Mouse (Mus musculus): ENCODE data around the gene Sec23b. TPM values are rescaled to one million over a fixed set of nuclear protein-coding genes. Genes with fewer than 3 reads are reported as not detected.
"Not testable (repeated sequence)": the region's sequence is repeated elsewhere in the genome, so short reads cannot be mapped to it uniquely, and the experiment has no call there.

The Sec23b gene
- polyA plus RNA-seq, 1 experiment from 2014 or later, result 75.2 TPM

DNA sequence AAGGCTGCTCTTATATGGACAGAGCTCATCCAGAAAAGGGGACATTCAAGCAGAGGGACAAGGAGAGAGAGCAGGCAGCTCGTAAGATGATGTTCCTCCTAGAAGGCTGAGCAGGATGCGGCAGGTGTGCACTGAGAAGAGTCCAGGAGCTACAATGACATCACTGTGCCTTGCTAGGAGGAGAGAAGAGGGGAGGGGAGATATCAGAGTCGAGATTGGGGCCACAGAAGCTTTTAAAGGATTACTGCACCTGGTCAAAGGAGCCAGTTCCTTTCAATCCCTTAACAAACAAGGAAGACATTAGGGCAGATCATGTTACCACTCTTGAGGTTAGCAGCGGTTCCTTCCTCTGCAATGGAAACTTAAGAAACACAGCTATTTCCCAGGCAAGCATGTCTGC lies 8.5 kb upstream of the Sec23b start:
- Histone ChIP-seq H3K27me3 (no peaks in the 10 kb centered on the region), H3K9me3 (no peaks in the 10 kb centered on the region), H3K4me3 (no peak overlapping the region), H3K27ac (replicated peaks) (no peak overlapping the region), H3K9ac (no peak overlapping the region), H3K4me1 (replicated peaks) (peaks cover 10% of the 10 kb centered on the region), H3K4me2 (no peak overlapping the region), H3K36me3 (peaks cover 60% of the 10 kb centered on the region)
- WGBS, result 82% methylated on average over 4 of the region's 4 CpGs
- no peak for ATAC-seq (ENCODE audit: low read depth)

- ATAC-seq (ENCODE audit: low read depth), result peak; percentile 98
- Histone ChIP-seq H3K4me2 (peak within 1 kb of the TSS; percentile 66), H3K9me3 (no peaks in the 10 kb centered on the region), H3K4me1 (replicated peaks) (peaks cover 15% of the 10 kb centered on the region), H3K9ac (peak within 1 kb of the TSS; percentile 88), H3K4me3 (peak within 1 kb of the TSS; percentile 80), H3K36me3 (peaks cover 31% of the 10 kb centered on the region), H3K27ac (replicated peaks) (peak within 1 kb of the TSS; percentile 86), H3K27me3 (no peaks in the 10 kb centered on the region)
- 0% methylated on average over 17 of the region's 17 CpGs for WGBS
Measured at GRCm38 (mm10) chr2:144550529-144550928, 5.5 kb upstream of the Sec23b start, which contains the start of gene Rbbp9. TSS of gene Rbbp9 (minus strand) at chr2:144550869.

DNA sequence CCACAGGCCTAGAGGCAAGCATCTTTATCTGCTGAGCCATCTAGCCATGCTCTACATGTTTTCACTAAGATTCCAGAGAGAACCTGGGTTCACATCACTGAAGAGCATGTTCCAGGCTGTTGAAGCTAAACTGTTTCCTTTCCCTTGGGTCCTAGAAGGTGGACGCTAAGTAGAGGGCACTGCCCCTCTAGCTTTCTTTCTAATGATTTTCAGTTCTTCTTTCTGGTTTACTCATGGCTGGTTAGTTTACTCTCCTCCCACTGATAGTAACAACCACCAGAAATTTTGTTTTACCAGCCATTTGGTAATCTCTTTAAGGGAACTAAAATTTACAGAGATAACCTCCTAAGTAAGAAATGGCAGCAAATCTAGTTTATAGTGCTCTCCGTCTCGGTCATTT lies 2.1 kb upstream of the Sec23b start:
- Histone ChIP-seq H3K4me1 (replicated peaks) (peaks cover 28% of the 10 kb centered on the region), H3K36me3 (no peaks in the 10 kb centered on the region), H3K9me3 (no peaks in the 10 kb centered on the region), H3K4me2 (no peak overlapping the region), H3K9ac (no peak overlapping the region), H3K27ac (replicated peaks) (no peak overlapping the region), H3K4me3 (no peak overlapping the region), H3K27me3 (no peaks in the 10 kb centered on the region)
- ATAC-seq (ENCODE audit: low read depth), result no peak
- 90% methylated on average over 3 of the region's 3 CpGs for WGBS

- Histone ChIP-seq H3K9me3 (no peaks in the 10 kb centered on the region), H3K36me3 (peaks cover 12% of the 10 kb centered on the region), H3K4me1 (replicated peaks) (peaks cover 18% of the 10 kb centered on the region), H3K9ac (peak overlapping the region; percentile 77), H3K4me3 (peak overlapping the region; percentile 78), H3K27me3 (no peaks in the 10 kb centered on the region), H3K27ac (replicated peaks) (peak overlapping the region; percentile 87), H3K4me2 (peak overlapping the region; percentile 69)
- peak; percentile 2; the same call in 1 of the 2 replicates for ATAC-seq (ENCODE audit: low read depth)
- 2% methylated on average over 14 of the region's 14 CpGs for WGBS
Measured at GRCm38 (mm10) chr2:144555286-144555819, 676 bp upstream of the Sec23b start.

GRCm38 (mm10) chr2:144588723-144589122 lies 32.7 kb downstream of the Sec23b start:
- no peak overlapping the region for H3K27ac ChIP-seq (replicated peaks)
- no peak overlapping the region for H3K4me3 ChIP-seq
- no peak overlapping the region for H3K4me2 ChIP-seq
- no peaks in the 10 kb centered on the region for H3K9me3 ChIP-seq
- 84% methylated on average over 4 of the region's 4 CpGs for WGBS
- H3K27me3 ChIP-seq, result no peaks in the 10 kb centered on the region
- ATAC-seq (ENCODE audit: low read depth), result no peak
- no peaks in the 10 kb centered on the region for H3K4me1 ChIP-seq (replicated peaks)
- no peak overlapping the region for H3K9ac ChIP-seq
- peaks cover 58% of the 10 kb centered on the region for H3K36me3 ChIP-seq

DNA sequence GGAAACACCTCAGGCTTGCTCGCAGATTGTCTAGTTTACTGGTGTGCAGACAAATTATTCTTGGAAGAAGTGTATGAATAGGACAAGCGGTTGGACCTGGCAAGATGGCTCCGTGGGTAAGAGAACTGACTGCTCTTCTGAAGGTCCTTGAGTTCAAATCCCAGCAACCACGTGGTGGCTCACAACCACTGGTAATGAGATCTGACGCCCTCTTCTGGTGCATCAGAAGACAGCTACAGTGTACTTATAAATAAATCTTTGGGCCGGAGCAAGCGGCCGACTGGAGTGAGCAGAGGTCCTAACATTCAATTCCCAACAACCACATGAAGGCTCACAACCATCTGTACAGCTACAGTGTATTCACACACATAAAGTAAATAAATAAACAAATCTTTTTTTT lies 37.0 kb downstream of the Sec23b start:
- H3K27me3 ChIP-seq; H3K9ac ChIP-seq; H3K4me1 ChIP-seq (replicated peaks); H3K4me2 ChIP-seq; H3K27ac ChIP-seq (replicated peaks); ATAC-seq (ENCODE audit: low read depth); H3K4me3 ChIP-seq; H3K9me3 ChIP-seq: not testable (repeated sequence)
- 67% methylated on average over 8 of the region's 8 CpGs for WGBS
- peaks cover 17% of the 10 kb centered on the region for H3K36me3 ChIP-seq

DNA sequence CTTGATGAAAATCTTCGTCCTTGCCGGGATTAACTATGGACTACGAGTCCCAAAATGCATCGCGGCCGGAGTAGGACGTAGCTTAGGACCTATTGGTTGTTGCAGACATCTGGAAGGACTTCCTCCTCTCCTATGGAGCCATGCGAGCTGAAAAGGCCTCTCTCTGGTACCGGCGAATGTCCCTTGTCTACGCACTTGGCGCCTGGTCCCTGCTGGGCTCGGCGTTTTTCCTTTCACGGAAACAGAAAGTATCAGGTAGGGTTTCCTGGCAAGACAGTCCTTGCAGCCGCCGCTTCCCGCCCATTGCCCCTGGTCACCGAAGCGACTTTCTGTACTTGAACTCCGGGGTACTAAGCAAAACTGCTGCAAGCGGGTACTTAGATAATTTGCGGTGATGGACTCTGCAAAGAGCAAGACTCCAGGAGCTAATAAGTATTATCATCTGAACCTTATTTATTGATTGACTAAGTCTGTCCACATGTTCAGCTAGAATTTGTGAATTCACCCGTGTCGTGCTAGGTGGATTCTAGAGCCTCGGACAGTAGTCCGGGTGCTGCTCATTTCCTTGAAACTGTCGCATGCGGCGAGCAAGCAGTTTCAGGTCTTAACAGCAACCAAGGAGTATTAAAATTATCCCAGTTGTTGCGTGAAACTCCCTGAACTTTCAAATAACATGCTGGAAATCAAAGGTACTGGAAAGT lies 38.1 kb downstream of the Sec23b start, which contains the start of gene Smim26:
Smim26 (plus strand) TSS at position 104 of the 701 bp plus-strand sequence.
- WGBS, result 2% methylated on average over 31 of the region's 31 CpGs
- Histone ChIP-seq H3K4me1 (replicated peaks) (peaks cover 7% of the 10 kb centered on the region), H3K27ac (replicated peaks) (peak within 1 kb of the TSS; percentile 59; the same call in 1 of the 2 replicates), H3K4me2 (peak within 1 kb of the TSS; percentile 72), H3K4me3 (peak within 1 kb of the TSS; percentile 56), H3K36me3 (peaks cover 7% of the 10 kb centered on the region; the same call in 1 of the 2 replicates), H3K9ac (peak within 1 kb of the TSS; percentile 73), H3K27me3 (no peaks in the 10 kb centered on the region), H3K9me3 (no peaks in the 10 kb centered on the region)
- ATAC-seq (ENCODE audit: low read depth), result peak; percentile 97

GRCm38 (mm10) chr2:144598006-144598405 lies 42.0 kb downstream of the Sec23b start:
- Histone ChIP-seq H3K4me2 (no peak overlapping the region), H3K27me3 (no peaks in the 10 kb centered on the region), H3K4me1 (replicated peaks) (peaks cover 16% of the 10 kb centered on the region), H3K4me3 (no peak overlapping the region), H3K27ac (replicated peaks) (no peak overlapping the region), H3K9me3 (no peaks in the 10 kb centered on the region), H3K36me3 (no peaks in the 10 kb centered on the region), H3K9ac (no peak overlapping the region)
- 68% methylated on average over 2 of the region's 2 CpGs for WGBS
- no peak for ATAC-seq (ENCODE audit: low read depth)

DNA sequence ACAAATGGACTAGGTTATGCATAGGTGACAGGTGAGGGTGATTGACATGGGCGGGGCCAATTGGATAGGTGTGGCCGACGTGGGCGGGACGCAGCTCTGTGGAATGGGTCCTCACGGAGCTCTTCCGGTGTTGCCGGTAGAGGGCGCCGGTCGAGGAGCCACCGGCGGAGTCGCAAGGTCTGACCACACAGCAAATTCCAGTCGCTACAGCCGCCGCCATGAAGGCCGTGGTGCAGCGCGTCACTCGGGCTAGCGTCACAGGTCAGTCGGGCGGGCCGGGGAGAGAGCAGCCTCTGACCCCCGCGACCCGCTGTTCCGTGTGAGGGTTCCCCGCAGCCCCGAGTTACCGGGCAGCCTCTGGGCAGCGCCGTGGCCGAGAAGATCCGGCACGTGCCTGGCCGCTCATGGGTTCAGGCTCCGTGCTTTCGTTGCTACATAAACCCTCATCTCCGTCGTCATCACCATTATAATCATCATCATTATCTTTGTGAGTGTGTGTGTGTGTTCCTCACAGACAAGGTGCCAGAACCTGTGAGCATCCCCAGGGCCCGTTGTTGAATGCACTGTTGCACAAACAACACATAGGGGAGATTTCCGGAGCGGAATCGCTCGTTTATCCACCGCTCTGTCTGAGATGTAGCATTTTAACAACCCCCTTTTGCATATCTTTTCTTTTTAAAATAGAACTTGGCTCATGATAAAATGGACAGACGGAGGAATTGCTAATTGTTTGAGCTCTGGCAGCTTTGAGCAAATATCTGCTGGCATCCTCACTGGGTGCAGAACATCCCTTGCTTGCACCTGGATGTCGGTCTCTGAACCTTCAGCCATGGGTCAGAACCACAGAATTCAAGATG lies 44.0 kb downstream of the Sec23b start, which contains the start of gene Dtd1:
Dtd1 (plus strand) TSS at position 67 of the 857 bp plus-strand sequence.
- peak; percentile 92 for ATAC-seq (ENCODE audit: low read depth)
- Histone ChIP-seq H3K27me3 (no peaks in the 10 kb centered on the region), H3K4me2 (peak within 1 kb of the TSS; percentile 68), H3K4me3 (peak within 1 kb of the TSS; percentile 69), H3K9me3 (no peaks in the 10 kb centered on the region), H3K36me3 (no peaks in the 10 kb centered on the region), H3K27ac (replicated peaks) (peak within 1 kb of the TSS; percentile 84), H3K9ac (peak within 1 kb of the TSS; percentile 89), H3K4me1 (replicated peaks) (peaks cover 9% of the 10 kb centered on the region; the same call in 1 of the 2 replicates)
- WGBS, result 2% methylated on average over 50 of the region's 50 CpGs

DNA sequence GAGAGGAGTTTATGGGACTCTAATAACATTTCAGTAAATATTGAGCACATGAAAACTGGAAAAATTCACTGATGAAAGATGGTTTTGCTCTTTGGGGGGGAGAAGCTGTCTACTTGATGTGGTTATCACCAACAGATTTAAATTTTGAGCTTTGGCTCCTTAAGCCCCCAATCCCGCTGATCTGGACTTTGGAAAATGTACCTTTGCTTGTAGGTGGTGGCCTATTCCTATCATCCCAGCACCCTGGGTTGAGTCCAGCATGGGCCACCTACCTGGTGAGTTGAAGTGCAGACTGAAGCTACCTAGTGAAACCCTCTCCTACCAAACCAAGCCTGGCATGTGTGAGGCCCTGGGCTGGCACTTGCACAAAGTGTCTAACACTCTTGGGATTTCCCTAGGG lies 45.5 kb downstream of the Sec23b start:
- Histone ChIP-seq H3K27me3 (no peaks in the 10 kb centered on the region), H3K9me3 (no peaks in the 10 kb centered on the region), H3K9ac (no peak overlapping the region), H3K27ac (replicated peaks) (no peak overlapping the region), H3K4me1 (replicated peaks) (peaks cover 9% of the 10 kb centered on the region; the same call in 1 of the 2 replicates), H3K36me3 (peaks cover 8% of the 10 kb centered on the region; the same call in 1 of the 2 replicates), H3K4me2 (no peak overlapping the region), H3K4me3 (no peak overlapping the region)
- ATAC-seq (ENCODE audit: low read depth), result no peak
- 100% methylated on average over 1 of the region's 1 CpGs for WGBS

DNA sequence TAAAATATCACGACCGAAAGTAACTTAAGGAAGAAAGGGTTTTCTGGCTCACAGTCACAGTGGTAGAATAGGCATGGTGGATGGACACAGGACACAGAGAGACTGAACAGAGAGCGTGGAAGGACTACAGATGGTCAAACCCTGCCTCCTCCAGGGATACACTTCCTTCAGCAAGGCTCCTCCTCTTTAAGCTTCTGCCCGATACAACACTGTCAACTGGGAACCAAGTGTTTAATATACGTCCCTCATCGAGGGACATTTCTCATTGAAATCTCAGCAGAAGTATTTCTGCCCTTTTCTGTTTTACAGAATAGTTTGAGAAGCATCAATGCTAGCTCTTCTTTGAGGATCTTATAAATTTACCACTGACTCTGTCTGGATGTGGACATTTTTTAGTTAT lies 57.9 kb downstream of the Sec23b start:
- Histone ChIP-seq H3K27ac (replicated peaks) (no peak overlapping the region), H3K27me3 (no peaks in the 10 kb centered on the region), H3K9ac (no peak overlapping the region), H3K36me3 (no peaks in the 10 kb centered on the region), H3K4me1 (replicated peaks) (no peaks in the 10 kb centered on the region), H3K4me3 (no peak overlapping the region), H3K4me2 (no peak overlapping the region), H3K9me3 (0 out of 2 replicates have a peak, but pooled peaks cover 3% of the 10 kb centered on the region)
- WGBS, result 94% methylated on average over 6 of the region's 6 CpGs
- no peak for ATAC-seq (ENCODE audit: low read depth)

Data from neural tube, embryonic 13.5 days (tissue).